Mouse (Mus musculus) intestine, embryonic 15.5 days (tissue): ENCODE results near the gene Ifi205. TPM values are rescaled to one million over a fixed set of nuclear protein-coding genes. Genes with fewer than 3 reads are reported as not detected.

ENCODE experiments used
- polyA plus RNA-seq: library from polyadenylated mRNA; unstranded; fragments of >200 nt; fragmentation: Nextera tagmentation; extraction: Ambion mirVana; gene quantifications from 2 replicates; pipeline ENCODE4 v1.2.1, GENCODE M21; 2015

Ifi205 gene
- polyA plus RNA-seq, 1 experiment from 2014 or later, result 1.2 TPM

Other genes starting within 250 kb of the Ifi205 start
- 0.74 and 1.3 TPM in 2 replicates for gene Ifi211, start 118.8 kb downstream of the Ifi205 start, polyA plus RNA-seq
- gene Mndal, start 89.3 kb downstream of the Ifi205 start, polyA plus RNA-seq, result 3.0 and 3.4 TPM in 2 replicates
- gene Ifi203, start 89.1 kb downstream of the Ifi205 start, polyA plus RNA-seq, result 1.9 and 2.3 TPM in 2 replicates
- not detected in 2 replicates for gene Ifi202b, start 49.1 kb downstream of the Ifi205 start, polyA plus RNA-seq
- gene Olfr433, start 8.9 kb upstream of the Ifi205 start, polyA plus RNA-seq, result not detected in 2 replicates
- gene Olfr432, start 17.4 kb upstream of the Ifi205 start, polyA plus RNA-seq, result not detected in 2 replicates
- gene Olfr430, start 34.8 kb upstream of the Ifi205 start, polyA plus RNA-seq, result not detected in 2 replicates
- gene Olfr429, start 52.5 kb upstream of the Ifi205 start, polyA plus RNA-seq, result not detected in 2 replicates
- not detected in 2 replicates for gene Olfr427, start 65.1 kb upstream of the Ifi205 start, polyA plus RNA-seq
- gene Olfr231, start 89.4 kb upstream of the Ifi205 start, polyA plus RNA-seq, result not detected in 2 replicates
- gene Olfr424, start 99.7 kb upstream of the Ifi205 start, polyA plus RNA-seq, result not detected in 2 replicates
- not detected in 2 replicates for gene Olfr420, start 123.8 kb upstream of the Ifi205 start, polyA plus RNA-seq
- 0.85 and 0.94 TPM in 2 replicates for gene Spta1, start 141.0 kb upstream of the Ifi205 start, polyA plus RNA-seq
- not detected in 2 replicates for gene Olfr419, start 220.3 kb upstream of the Ifi205 start, polyA plus RNA-seq